Mouse (Mus musculus) ES-Bruce4 (cell line): ENCODE measurements around the gene Disp2.

Experiments
- CTCF ChIP-seq: IDR thresholded peaks from one replicate; pipeline ENCODE4 v1.8.1; 2011; ENCODE audit warnings: low read depth, low read length
- EP300 ChIP-seq: IDR thresholded peaks from 2 replicates; pipeline ENCODE4 v1.6.1; 2011; ENCODE audit warnings: low read depth, low read length; ENCODE audit not compliant: insufficient read depth
- POLR2A ChIP-seq: IDR thresholded peaks from one replicate; pipeline ENCODE4 v1.8.1; 2011; ENCODE audit warnings: low read length; ENCODE audit not compliant: insufficient read depth

GRCm38 (mm10) chr2:118786525-118786924, 7.0 kb downstream of the Disp2 start:
- no peak for TF ChIP-seq CTCF
- TF ChIP-seq EP300 = no peak
- no peak for TF ChIP-seq POLR2A
